Mouse (Mus musculus): ENCODE results near the gene Sema4d. TPM values are rescaled to one million over a fixed set of nuclear protein-coding genes. Genes with fewer than 3 reads are reported as not detected.

Gene Sema4d
- 7.1 and 7.5 TPM in 2 replicates for polyA plus RNA-seq (2012; rRNA removed)

GRCm38 (mm10) chr13:51793425-51793891 is at the start of gene Sema4d:
Gene Sema4d, minus strand, starts transcription at chr13:51793747.

GRCm38 (mm10) chr13:51651408-51652064 is 142.0 kb downstream of the Sema4d start, which contains the start of gene Secisbp2:
Gene Secisbp2, plus strand, starts transcription at chr13:51651697.

GRCm38 (mm10) chr13:51644829-51645789 is 148.4 kb downstream of the Sema4d start, which contains the start of gene Cks2:
Gene Cks2, plus strand, starts transcription at chr13:51645232.

Other genes with a start within 250 kb of the Sema4d start
- 6.9 and 12.6 TPM in 2 replicates for gene Shc3, start 224.3 kb downstream of the Sema4d start, polyA plus RNA-seq (2012; rRNA removed)
- gene Cks2, start 148.5 kb downstream of the Sema4d start, polyA plus RNA-seq (2012; rRNA removed) = 94.6 and 228 TPM in 2 replicates
- gene Secisbp2, start 142.1 kb downstream of the Sema4d start, polyA plus RNA-seq (2012; rRNA removed) = 30.8 and 33.7 TPM in 2 replicates
- gene Gadd45g, start 52.9 kb upstream of the Sema4d start, polyA plus RNA-seq (2012; rRNA removed) = 122 and 386 TPM in 2 replicates

Measured in central nervous system, embryonic 11.5 days (tissue).